Mouse (Mus musculus) ovary, postnatal 10 days (tissue): ENCODE data around the gene 4921511C20Rik.

ENCODE experiments used
- DNase-seq: peaks from one replicate; pipeline ENCODE4 v3.0.0; 2022; ENCODE audit warnings: low spot score

The 4921511C20Rik gene

GRCm38 (mm10) chrX:127393993-127394392, at the start of gene 4921511C20Rik:
Gene 4921511C20Rik, plus strand, starts transcription at chrX:127394293.
- DNase-seq, result no peak
